Mouse (Mus musculus) embryonic stem cell, embryonic (primary cell): Measurements from ENCODE around the gene Vmn2r17.

Experiments used
- CTCF ChIA-PET, 4 experiments: fragments of 300-600 bp in 2 of 4; fragments of 350-600 bp in 2 of 4; sonication (Branson Sonifier 250); formaldehyde crosslinking; loops; one replicate each; lab custom pipeline; 2022; ENCODE audit warnings: inconsistent platforms in 2 of 4; lab: Charles Lee
- POLR2A ChIA-PET, 4 experiments: fragments of 300-600 bp in 2 of 4; fragments of 350-600 bp in 2 of 4; sonication (Branson Sonifier 250); formaldehyde crosslinking; loops; one replicate each; lab custom pipeline; 2022; ENCODE audit warnings: antibody characterized with exemption in 4 of 4, inconsistent platforms in 1 of 4; lab: Charles Lee

Vmn2r17 gene

GRCm38 (mm10) chr5:109419388-109419787, at the start of gene Vmn2r17:
Vmn2r17 (plus strand) TSS chr5:109419688.
- POLR2A ChIA-PET = no interaction called here
- CTCF ChIA-PET = no interaction called here

- POLR2A ChIA-PET = interaction anchor here in 3 of 4 experiments (0.5 to 1.7 kb wide), 24 partner anchors 8 to 1199 kb away, joined by 3 to 7 read pairs (median 4); partner anchors contain the start of genes Pole (in 2 of the 3), Pxmp2 (in 2 of the 3), Ankle2 (in 1 of the 3) and Crlf2 (in 1 of the 3)
- CTCF ChIA-PET = interaction anchor here in 2 of 4 experiments (0.6 to 0.8 kb wide), 3 partner anchors 42 to 718 kb away, joined by 3 to 4 read pairs (median 3); no protein-coding TSS in a partner anchor
These were observed 47.4 kb downstream of the Vmn2r17 start for GRCm38 (mm10) chr5:109466576-109467506.

DNA sequence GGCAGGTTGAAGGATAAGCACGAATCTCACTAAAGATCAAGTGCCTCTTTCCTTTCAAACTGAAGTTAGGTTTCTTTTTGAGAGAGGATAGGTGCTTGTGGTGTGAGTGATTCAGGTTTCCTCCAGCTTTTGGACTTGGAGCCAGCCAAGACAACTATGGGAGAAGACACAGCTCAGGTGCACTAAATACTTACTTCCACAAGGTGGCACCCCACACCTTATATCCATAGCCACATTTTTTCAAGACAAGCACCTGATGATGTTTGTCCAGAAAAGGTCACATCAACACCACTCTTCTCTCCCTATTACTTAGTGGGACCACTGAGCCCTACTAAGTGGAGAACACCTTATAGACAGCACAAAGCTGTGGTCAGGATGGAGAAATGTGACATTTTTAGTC, 87.2 kb downstream of the Vmn2r17 start:
- ChIA-PET CTCF (interaction anchor here in 3 of 4 experiments (0.6 to 1.3 kb wide), 10 partner anchors 11 to 787 kb away, joined by 3 to 6 read pairs (median 3); no protein-coding TSS in a partner anchor), POLR2A (no interaction called here)
